Mouse (Mus musculus) midbrain, embryonic 15.5 days (tissue): ENCODE results near the gene Trpm5. TPM values are rescaled to one million over a fixed set of nuclear protein-coding genes. Genes with fewer than 3 reads are reported as not detected.

ENCODE experiments used
- ATAC-seq: fragments of 200-750 bp; cut with Nextera tagmentation; replicated peaks from 2 replicates; pipeline ENCODE4 v1.8.0; 2017; ENCODE audit warnings: moderate TSS enrichment
- H3K27ac ChIP-seq: fragments of 300-500 bp; sonication (generic); 2 replicates; pipeline ENCODE4 v1.5.1; 2015; ENCODE audit warnings: mild to moderate bottlenecking, inconsistent platforms
- H3K27me3 ChIP-seq: fragments of 300-500 bp; sonication (generic); replicated peaks from 2 replicates; pipeline ENCODE4 v1.6.1; 2015; ENCODE audit warnings: inconsistent platforms
- H3K36me3 ChIP-seq: fragments of 300-500 bp; sonication (generic); replicated peaks from 2 replicates; pipeline ENCODE4 v1.6.1; 2015; ENCODE audit warnings: inconsistent platforms
- H3K4me1 ChIP-seq: fragments of 300-500 bp; sonication (generic); 2 replicates; pipeline ENCODE4 v1.6.1; 2015; ENCODE audit warnings: inconsistent platforms
- H3K4me2 ChIP-seq: fragments of 300-500 bp; sonication (generic); 2 replicates; pipeline ENCODE4 v1.6.1; 2015; ENCODE audit warnings: inconsistent platforms, mild to moderate bottlenecking, moderate library complexity
- H3K4me3 ChIP-seq: fragments of 300-500 bp; sonication (generic); 2 replicates; pipeline ENCODE4 v1.5.1; 2015; ENCODE audit warnings: mild to moderate bottlenecking, inconsistent platforms
- H3K9ac ChIP-seq: fragments of 300-500 bp; sonication (generic); 2 replicates; pipeline ENCODE4 v1.6.1; 2015; ENCODE audit warnings: mild to moderate bottlenecking, inconsistent platforms
- H3K9me3 ChIP-seq: fragments of 300-500 bp; sonication (generic); 2 replicates; pipeline ENCODE4 v1.6.1; 2016; ENCODE audit warnings: inconsistent platforms
- WGBS: fragments of 180-500 bp; shearing (Covaris S2); methylation state at CpG from one replicate; pipeline ENCODE4 v1.1.7; 2015; ENCODE audit warnings: mixed read lengths; 5-methylcytosine and 5-hydroxymethylcytosine counted together
- polyA plus RNA-seq: library from polyadenylated mRNA; unstranded; fragments of >200 nt; fragmentation: Nextera tagmentation; extraction: Ambion mirVana; gene quantifications from 2 replicates; pipeline ENCODE4 v1.2.1, GENCODE M21; 2015

The Trpm5 gene
- polyA plus RNA-seq, 1 experiment from 2014 or later, result 1.6 TPM

GRCm38 (mm10) chr7:143095554-143095907, 1.1 kb upstream of the Trpm5 start:
- Histone ChIP-seq H3K36me3 (no peaks in the 10 kb centered on the region), H3K4me2 (no peak overlapping the region), H3K4me1 (no peaks in the 10 kb centered on the region), H3K27ac (no peak overlapping the region), H3K9me3 (no peaks in the 10 kb centered on the region), H3K27me3 (no peaks in the 10 kb centered on the region), H3K9ac (no peak overlapping the region), H3K4me3 (no peak overlapping the region)
- ATAC-seq, result no peak
- 46% methylated on average over 1 of the region's 1 CpGs for WGBS

GRCm38 (mm10) chr7:143093847-143094246, 595 bp downstream of the Trpm5 start:
- no peak overlapping the region for H3K4me2 ChIP-seq
- no peaks in the 10 kb centered on the region for H3K4me1 ChIP-seq
- no peak overlapping the region for H3K4me3 ChIP-seq
- no peak overlapping the region for H3K27ac ChIP-seq
- H3K27me3 ChIP-seq, result no peaks in the 10 kb centered on the region
- 74% methylated on average over 3 of the region's 3 CpGs for WGBS
- no peak overlapping the region for H3K9ac ChIP-seq
- no peaks in the 10 kb centered on the region for H3K36me3 ChIP-seq
- H3K9me3 ChIP-seq, result no peaks in the 10 kb centered on the region
- no peak for ATAC-seq

GRCm38 (mm10) chr7:143087070-143087579, 7.3 kb downstream of the Trpm5 start:
- 53% methylated on average over 4 of the region's 4 CpGs for WGBS
- H3K4me2 ChIP-seq, result no peak overlapping the region
- H3K4me3 ChIP-seq, result no peak overlapping the region
- no peaks in the 10 kb centered on the region for H3K27me3 ChIP-seq
- ATAC-seq, result 0 out of 2 replicates have a peak, but pooled peaks have one; percentile 30
- H3K27ac ChIP-seq, result no peak overlapping the region
- H3K4me1 ChIP-seq, result no peaks in the 10 kb centered on the region
- no peak overlapping the region for H3K9ac ChIP-seq
- no peaks in the 10 kb centered on the region for H3K9me3 ChIP-seq
- H3K36me3 ChIP-seq, result no peaks in the 10 kb centered on the region

GRCm38 (mm10) chr7:143086366-143086765, 8.1 kb downstream of the Trpm5 start:
- no peaks in the 10 kb centered on the region for H3K9me3 ChIP-seq
- H3K9ac ChIP-seq, result no peak overlapping the region
- no peaks in the 10 kb centered on the region for H3K27me3 ChIP-seq
- 53% methylated on average over 2 of the region's 2 CpGs for WGBS
- no peak overlapping the region for H3K4me3 ChIP-seq
- H3K4me1 ChIP-seq, result no peaks in the 10 kb centered on the region
- H3K4me2 ChIP-seq, result no peak overlapping the region
- no peaks in the 10 kb centered on the region for H3K36me3 ChIP-seq
- no peak for ATAC-seq
- no peak overlapping the region for H3K27ac ChIP-seq

GRCm38 (mm10) chr7:143083708-143084107, 10.7 kb downstream of the Trpm5 start:
- Histone ChIP-seq H3K36me3 (no peaks in the 10 kb centered on the region), H3K4me2 (no peak overlapping the region), H3K9ac (no peak overlapping the region), H3K27ac (no peak overlapping the region), H3K9me3 (no peaks in the 10 kb centered on the region), H3K4me1 (no peaks in the 10 kb centered on the region), H3K27me3 (no peaks in the 10 kb centered on the region), H3K4me3 (no peak overlapping the region)
- WGBS, result 79% methylated on average over 2 of the region's 2 CpGs
- ATAC-seq, result no peak

- no peak overlapping the region for H3K4me3 ChIP-seq
- H3K9me3 ChIP-seq, result no peaks in the 10 kb centered on the region
- H3K9ac ChIP-seq, result no peak overlapping the region
- no peaks in the 10 kb centered on the region for H3K27me3 ChIP-seq
- ATAC-seq, result no peak
- no peaks in the 10 kb centered on the region for H3K4me1 ChIP-seq
- H3K4me2 ChIP-seq, result no peak overlapping the region
- H3K27ac ChIP-seq, result no peak overlapping the region
- no peaks in the 10 kb centered on the region for H3K36me3 ChIP-seq
- WGBS, result 69% methylated on average over 6 of the region's 6 CpGs
Observed at GRCm38 (mm10) chr7:143082024-143082423, 12.4 kb downstream of the Trpm5 start.

- H3K9ac ChIP-seq, result no peak overlapping the region
- H3K4me3 ChIP-seq, result no peak overlapping the region
- H3K27ac ChIP-seq, result no peak overlapping the region
- WGBS, result 85% methylated on average over 2 of the region's 2 CpGs
- no peaks in the 10 kb centered on the region for H3K27me3 ChIP-seq
- no peak overlapping the region for H3K4me2 ChIP-seq
- no peak for ATAC-seq
- no peaks in the 10 kb centered on the region for H3K36me3 ChIP-seq
- no peaks in the 10 kb centered on the region for H3K4me1 ChIP-seq
- no peaks in the 10 kb centered on the region for H3K9me3 ChIP-seq
Observed at GRCm38 (mm10) chr7:143077351-143077750, 17.1 kb downstream of the Trpm5 start.

GRCm38 (mm10) chr7:143075394-143075793, 19.0 kb downstream of the Trpm5 start:
- Histone ChIP-seq H3K9me3 (no peaks in the 10 kb centered on the region), H3K9ac (no peak overlapping the region), H3K36me3 (no peaks in the 10 kb centered on the region), H3K27ac (no peak overlapping the region), H3K4me1 (peaks cover 11% of the 10 kb centered on the region), H3K4me2 (no peak overlapping the region), H3K4me3 (no peak overlapping the region), H3K27me3 (no peaks in the 10 kb centered on the region)
- no peak for ATAC-seq
- WGBS, result 74% methylated on average over 5 of the region's 5 CpGs

GRCm38 (mm10) chr7:143073086-143073485, 21.4 kb downstream of the Trpm5 start:
- H3K9me3 ChIP-seq, result no peaks in the 10 kb centered on the region
- H3K4me3 ChIP-seq, result no peak overlapping the region
- no peaks in the 10 kb centered on the region for H3K27me3 ChIP-seq
- peaks cover 22% of the 10 kb centered on the region for H3K4me1 ChIP-seq
- H3K27ac ChIP-seq, result no peak overlapping the region
- H3K36me3 ChIP-seq, result no peaks in the 10 kb centered on the region
- WGBS, result 90% methylated on average over 1 of the region's 1 CpGs
- no peak overlapping the region for H3K9ac ChIP-seq
- ATAC-seq, result no peak
- H3K4me2 ChIP-seq, result no peak overlapping the region

GRCm38 (mm10) chr7:143072605-143073004, 21.8 kb downstream of the Trpm5 start:
- no peaks in the 10 kb centered on the region for H3K27me3 ChIP-seq
- no peaks in the 10 kb centered on the region for H3K9me3 ChIP-seq
- no peak overlapping the region for H3K4me2 ChIP-seq
- peaks cover 26% of the 10 kb centered on the region for H3K4me1 ChIP-seq
- H3K4me3 ChIP-seq, result no peak overlapping the region
- no peak overlapping the region for H3K9ac ChIP-seq
- H3K36me3 ChIP-seq, result no peaks in the 10 kb centered on the region
- 86% methylated on average over 5 of the region's 5 CpGs for WGBS
- ATAC-seq, result no peak
- H3K27ac ChIP-seq, result no peak overlapping the region

GRCm38 (mm10) chr7:143070506-143071070, 23.9 kb downstream of the Trpm5 start:
- H3K4me1 ChIP-seq, result peaks cover 27% of the 10 kb centered on the region
- no peak for ATAC-seq
- peak overlapping the region; percentile 81 for H3K9ac ChIP-seq
- WGBS, result 84% methylated on average over 10 of the region's 10 CpGs
- no peaks in the 10 kb centered on the region for H3K9me3 ChIP-seq
- no peak overlapping the region for H3K27ac ChIP-seq
- no peaks in the 10 kb centered on the region for H3K27me3 ChIP-seq
- H3K4me2 ChIP-seq, result peak overlapping the region; percentile 97
- H3K36me3 ChIP-seq, result peaks cover 6% of the 10 kb centered on the region; the same call in 1 of the 2 replicates
- peak overlapping the region; percentile 75 for H3K4me3 ChIP-seq

GRCm38 (mm10) chr7:143069751-143070400, 24.6 kb downstream of the Trpm5 start:
- H3K9me3 ChIP-seq, result no peaks in the 10 kb centered on the region
- peaks cover 13% of the 10 kb centered on the region; the same call in 1 of the 2 replicates for H3K36me3 ChIP-seq
- H3K4me2 ChIP-seq, result peak overlapping the region; percentile 97
- H3K27ac ChIP-seq, result peak overlapping the region; percentile 83
- 10% methylated on average over 30 of the region's 30 CpGs for WGBS
- peak overlapping the region; percentile 75 for H3K4me3 ChIP-seq
- H3K27me3 ChIP-seq, result no peaks in the 10 kb centered on the region
- peaks cover 27% of the 10 kb centered on the region for H3K4me1 ChIP-seq
- ATAC-seq, result 0 out of 2 replicates have a peak, but pooled peaks have one; percentile 0
- peak overlapping the region; percentile 81 for H3K9ac ChIP-seq
